Mouse (Mus musculus) kidney, adult 18-20 months (tissue): ENCODE measurements around the gene Nfib.
"Not testable (repeated sequence)": the region's sequence is repeated elsewhere in the genome, so short reads cannot be mapped to it uniquely, and the experiment has no call there.

Source experiments
- DNase-seq: peaks from one replicate; pipeline ENCODE4 v3.0.0; 2021

Gene Nfib

DNA sequence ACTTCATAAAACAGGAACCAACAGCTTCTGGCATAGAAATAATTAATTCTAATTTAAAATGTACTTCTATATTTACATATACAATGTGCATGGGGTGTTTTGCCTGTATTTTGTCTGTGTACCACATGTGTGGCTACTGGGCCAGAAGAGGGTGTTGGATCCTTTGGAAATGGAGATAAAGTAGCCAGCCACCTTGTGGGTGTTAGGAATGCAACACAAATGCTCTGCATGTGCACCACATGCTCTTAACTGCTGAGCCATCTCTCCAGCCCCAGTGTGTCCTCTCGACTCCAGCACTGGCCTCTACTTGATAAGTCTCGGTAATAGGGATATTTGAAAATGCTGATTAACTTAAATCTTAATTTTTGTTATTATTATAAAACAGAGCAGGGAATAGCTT lies 418.6 kb downstream of the Nfib start:
- no peak for DNase-seq

DNA sequence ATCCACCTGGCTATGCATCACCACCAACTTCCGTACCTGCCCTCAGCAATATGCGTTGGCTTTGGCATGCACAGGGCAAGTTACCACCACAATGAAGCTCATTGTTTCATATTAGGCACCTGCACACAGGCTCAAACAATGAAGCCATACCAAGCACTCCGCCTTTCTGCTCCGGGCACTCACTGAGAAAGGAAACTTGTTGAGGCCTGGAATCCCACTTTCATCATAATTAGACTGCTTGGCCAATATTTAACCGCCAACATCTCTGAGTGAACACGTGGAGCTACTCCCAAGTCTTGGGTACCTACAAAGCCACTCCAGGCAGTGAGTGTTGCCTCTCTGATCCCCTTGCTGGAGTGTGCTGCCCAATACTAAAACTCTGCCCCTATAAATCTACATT lies 422.0 kb downstream of the Nfib start:
- no peak for DNase-seq

- no peak for DNase-seq
These were observed 429.6 kb downstream of the Nfib start for GRCm38 (mm10) chr4:82275996-82276395.

DNA sequence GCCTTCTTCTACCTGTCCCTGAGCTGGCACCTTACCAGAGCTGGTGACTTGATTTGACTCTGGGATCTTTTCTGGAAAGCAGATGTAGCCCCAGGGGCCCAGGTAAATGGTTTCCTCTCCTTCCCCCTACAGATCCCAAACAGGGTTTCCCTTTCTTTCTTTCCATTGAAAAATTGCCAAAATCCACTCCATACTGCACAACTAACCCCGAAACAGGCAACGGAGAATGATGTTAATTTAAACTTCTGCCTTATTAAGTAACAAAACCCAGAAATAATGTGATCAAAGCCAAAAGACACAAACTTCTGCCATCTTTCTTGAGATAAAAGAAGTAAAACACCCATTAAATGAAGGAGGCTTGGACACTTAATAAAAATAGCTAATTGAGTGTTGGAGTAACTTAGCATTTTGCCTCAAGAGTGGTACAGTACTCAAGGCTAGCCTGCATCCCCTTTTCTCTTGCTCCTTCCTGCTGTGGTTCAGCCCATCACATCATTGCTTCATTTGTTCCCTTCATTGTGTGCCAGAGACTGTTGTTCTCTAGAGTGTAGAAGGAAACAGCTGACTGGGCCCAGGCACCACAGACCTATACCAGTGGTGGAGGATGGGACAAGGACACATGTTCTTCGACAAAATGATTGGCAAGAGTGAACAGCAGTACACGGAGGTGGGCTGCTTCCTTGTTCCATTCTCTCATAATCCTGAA lies 432.3 kb downstream of the Nfib start:
- no peak for DNase-seq

DNA sequence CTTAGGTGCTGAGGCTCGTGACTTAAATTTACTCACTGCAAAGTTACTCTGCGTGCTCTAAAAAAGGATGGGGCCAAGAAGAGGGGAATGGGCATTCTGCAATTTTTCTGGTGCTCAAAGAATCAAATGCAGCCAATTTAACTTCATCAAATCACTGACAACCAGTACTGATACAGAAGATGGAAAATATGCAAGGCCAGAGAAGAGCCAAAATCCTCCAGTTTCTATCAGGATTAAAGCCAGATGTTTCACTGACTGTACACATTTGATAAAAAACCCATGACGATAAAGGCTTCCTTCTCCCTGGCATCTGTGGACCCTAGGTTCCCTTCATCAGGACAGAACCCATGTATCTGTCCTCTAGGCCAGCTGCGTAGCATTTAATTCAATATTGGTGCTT lies 433.5 kb downstream of the Nfib start:
- no peak for DNase-seq

- no peak for DNase-seq
These were observed 434.0 kb downstream of the Nfib start for GRCm38 (mm10) chr4:82271547-82271946.

DNA sequence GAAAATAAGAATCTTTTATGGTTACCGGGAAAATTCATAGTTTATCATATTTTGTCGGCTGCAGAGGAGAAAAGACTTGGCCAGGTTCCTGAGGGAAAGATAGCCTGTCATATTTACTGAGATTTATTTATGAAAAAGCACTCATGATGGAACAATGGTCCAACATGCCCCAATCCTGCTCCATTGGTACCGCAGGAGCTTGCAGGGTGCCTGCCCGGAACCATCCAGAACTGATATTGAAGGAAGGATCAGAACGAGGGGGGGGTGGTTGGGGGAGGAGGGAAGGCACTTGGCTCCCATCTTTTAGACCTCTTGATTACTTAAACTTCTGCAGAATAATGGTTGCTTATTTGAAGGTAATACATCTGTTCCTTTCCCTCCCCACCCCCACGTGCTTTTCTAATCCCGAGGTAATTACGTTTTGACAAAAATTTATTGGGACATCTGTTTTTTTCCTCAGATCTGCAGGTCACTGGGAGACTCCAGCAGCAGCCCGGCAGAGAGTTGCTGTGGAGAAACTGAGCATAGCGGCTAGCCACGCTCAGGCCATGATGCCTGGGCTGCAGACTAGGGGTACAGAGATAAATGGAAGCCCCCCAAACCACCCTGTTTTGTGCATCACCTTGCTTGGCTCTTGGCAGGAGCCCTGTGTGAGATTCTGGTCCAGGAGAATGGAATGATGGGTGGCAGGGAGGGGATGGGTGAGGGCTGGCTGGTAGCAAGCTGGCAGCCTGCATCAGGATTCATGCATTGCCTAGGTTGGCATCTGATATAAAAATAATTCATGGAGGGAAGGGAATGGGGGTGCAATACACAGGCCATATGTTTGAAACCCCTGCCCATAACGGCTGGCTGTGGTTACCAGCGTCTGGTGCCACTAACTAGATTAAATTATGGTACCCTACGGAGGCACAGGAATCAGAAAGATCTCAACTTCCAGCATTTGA lies 437.4 kb downstream of the Nfib start:
- DNase-seq = no peak

- DNase-seq = no peak
These were observed 439.4 kb downstream of the Nfib start for GRCm38 (mm10) chr4:82266066-82266619.

- DNase-seq = not testable (repeated sequence)
These were observed 447.0 kb downstream of the Nfib start for GRCm38 (mm10) chr4:82258545-82258944.

DNA sequence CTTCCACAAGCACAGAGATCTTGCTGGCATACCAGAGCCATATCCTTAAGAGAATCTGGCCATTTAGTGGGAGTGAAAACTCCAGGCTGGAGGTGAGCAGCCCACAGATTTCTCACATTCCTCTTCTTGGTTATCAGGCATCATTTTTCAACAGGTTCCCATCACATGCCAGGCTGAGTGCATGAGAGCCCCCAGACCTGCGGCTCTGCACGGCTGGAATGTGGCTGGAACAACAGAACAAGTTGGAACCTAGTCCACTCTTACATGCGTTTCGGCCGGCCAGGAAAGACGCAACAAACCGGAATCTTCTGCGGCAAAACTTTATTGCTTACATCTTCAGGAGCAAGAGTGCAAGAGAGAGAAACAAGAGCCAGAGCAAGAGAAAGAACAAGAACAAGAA lies 453.5 kb downstream of the Nfib start:
- DNase-seq = no peak

- no peak for DNase-seq
These were observed 455.2 kb downstream of the Nfib start for GRCm38 (mm10) chr4:82250355-82250659.

DNA sequence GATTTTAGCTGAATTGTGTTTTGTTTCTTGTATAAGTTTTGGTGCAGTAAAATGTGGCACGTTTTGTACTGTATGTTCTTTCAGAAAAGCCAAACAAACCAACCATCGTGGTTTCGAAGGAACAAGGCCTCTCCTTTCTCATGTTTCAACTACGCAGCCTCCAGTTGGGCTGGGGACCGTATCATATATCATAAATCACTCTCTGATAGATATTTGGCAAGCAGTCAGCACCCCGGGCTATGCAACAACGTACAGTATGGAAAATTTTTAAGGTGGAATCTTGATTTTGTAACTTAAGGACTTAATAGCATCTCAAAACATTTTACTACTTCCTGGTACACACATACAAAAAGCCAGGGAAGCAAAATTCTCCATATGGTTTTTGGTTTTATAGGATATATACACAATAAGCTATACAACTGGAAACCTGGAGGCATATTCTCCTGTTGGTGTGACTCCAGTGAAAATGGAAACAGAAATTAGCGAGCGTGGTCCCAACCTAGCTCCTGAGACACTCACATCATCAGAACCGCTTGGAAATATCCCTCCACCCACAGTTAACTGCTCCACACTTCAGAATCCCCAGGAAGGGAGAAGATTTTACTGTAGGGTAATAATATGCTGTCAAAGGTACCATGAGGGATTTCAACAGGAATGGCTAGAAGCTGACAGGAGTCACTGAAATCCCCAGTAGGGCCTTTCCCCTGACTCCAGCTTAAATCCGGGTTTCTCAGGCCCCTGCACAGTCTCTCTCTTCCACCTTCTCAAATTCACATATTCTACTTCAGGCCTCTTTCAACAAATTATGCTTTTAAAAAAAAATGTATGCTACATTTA lies 455.8 kb downstream of the Nfib start:
- no peak for DNase-seq

- no peak for DNase-seq
These were observed 456.6 kb downstream of the Nfib start for GRCm38 (mm10) chr4:82248961-82249360.

GRCm38 (mm10) chr4:82248031-82248430 lies 457.5 kb downstream of the Nfib start:
- DNase-seq = no peak

DNA sequence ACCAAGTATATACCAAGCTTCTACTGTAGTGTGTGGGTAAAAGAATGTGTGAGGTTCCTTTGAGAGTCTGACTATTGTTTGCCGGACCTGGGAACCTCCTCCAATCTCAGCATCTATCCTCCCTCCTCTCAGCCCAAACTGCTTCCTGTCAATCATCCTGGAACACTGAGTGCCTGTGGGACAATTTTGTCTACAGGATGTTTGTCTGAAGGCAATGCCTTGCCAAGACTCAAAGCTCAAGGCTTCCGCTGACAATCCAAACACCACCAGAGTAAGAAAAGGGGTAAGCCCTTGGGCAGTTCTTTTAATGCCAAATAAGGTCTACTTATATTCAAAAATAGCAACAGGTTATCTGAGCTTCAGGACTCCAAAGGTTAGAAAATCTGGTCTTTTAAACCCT lies 459.3 kb downstream of the Nfib start:
- DNase-seq = no peak
